Mouse (Mus musculus): ENCODE data around the gene Efhd2. TPM values are rescaled to one million over a fixed set of nuclear protein-coding genes. Genes with fewer than 3 reads are reported as not detected.

Gene Efhd2
- polyA plus RNA-seq, 1 experiment = 16.3 TPM

DNA sequence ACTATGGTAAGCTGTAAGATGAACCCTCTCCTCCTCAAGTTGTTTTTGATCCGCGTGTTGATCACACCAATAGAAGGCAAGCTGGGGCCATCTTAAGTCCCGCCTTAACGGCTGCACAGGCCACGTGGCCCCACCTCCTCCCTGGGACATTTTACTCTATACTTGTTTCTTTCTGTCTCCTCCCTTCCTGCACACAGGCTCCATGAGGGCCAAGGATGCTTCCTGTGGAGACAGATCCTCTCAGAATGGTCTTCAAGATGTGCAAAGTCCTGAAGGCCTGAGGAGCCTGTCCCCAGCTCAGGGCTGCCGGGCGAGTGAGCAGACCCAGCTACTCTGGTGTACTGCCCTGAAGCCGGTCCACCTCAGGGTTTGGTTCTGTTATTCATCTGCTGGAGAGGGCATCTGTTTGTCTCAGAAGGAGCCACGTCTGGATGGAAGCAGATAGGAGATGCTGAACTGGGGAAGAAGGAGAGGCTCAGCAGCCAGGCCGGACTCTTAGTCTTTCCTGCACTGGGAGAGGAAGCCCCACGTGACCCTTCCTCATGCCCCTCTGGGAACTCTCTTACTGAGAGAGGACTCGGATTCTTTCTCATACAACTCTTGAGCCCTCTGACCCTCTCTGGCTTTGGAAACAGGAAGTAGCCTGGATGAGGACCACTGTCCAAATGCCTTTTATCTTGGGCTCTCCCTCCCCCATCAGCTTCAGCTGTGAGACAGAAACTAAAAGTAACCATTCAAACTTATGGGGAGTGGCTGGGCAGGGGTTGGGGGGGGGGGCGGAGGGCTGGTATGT, 38.7 kb upstream of the Efhd2 start:
- TF ChIP-seq POLR2A (IDR thresholded peaks at IDR 0.05; ENCODE audit: insufficient read depth, low read length) = no peak
- TF ChIP-seq CTCF (IDR thresholded peaks at IDR 0.05; ENCODE audit: low read depth, low read length) = no peak
- no peak for TF ChIP-seq EP300 (IDR thresholded peaks at IDR 0.05; ENCODE audit: insufficient read depth, low read depth, low read length)
- Histone ChIP-seq H3K9me3 (replicated peaks; ENCODE audit: control insufficient read depth, insufficient read depth, low read length, poor library complexity, severe bottlenecking) (no peaks in the 10 kb centered on the region), H3K4me1 (ENCODE audit: control insufficient read depth, insufficient read depth, low read length) (no peaks in the 10 kb centered on the region), H3K27me3 (ENCODE audit: control insufficient read depth, insufficient read depth, low read length, poor library complexity, severe bottlenecking) (no peaks in the 10 kb centered on the region), H3K36me3 (ENCODE audit: control insufficient read depth, insufficient read depth, low read length, poor library complexity, severe bottlenecking) (no peaks in the 10 kb centered on the region), H3K9ac (ENCODE audit: low read depth, poor library complexity, severe bottlenecking) (no peak overlapping the region), H3K4me3 (ENCODE audit: low read depth, low read length) (no peak overlapping the region), H3K27ac (ENCODE audit: insufficient read depth, low read length) (no peak overlapping the region)

DNA sequence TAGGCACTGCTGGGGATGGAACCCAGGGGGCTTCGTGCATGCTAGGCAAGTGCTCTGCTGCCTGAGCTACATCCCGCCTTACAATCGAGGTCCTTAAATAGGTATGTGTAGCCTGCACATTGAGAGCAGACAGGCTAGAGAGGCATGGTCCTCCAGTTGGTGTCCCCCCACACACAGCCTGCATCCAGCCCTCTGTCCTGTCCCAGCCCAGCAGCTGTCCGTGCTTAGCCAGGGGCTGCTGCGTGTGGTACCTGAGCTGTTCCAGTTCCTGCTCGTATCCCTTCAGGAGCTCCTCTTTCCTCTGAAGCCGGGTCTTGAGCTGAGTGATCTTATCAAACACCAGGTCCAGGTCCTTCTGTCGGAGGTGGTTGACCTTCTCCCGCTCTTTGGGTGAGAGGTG, 30.0 kb upstream of the Efhd2 start:
- no peaks in the 10 kb centered on the region for H3K4me1 ChIP-seq (ENCODE audit: control insufficient read depth, insufficient read depth, low read length)
- no peak overlapping the region for H3K9ac ChIP-seq (ENCODE audit: low read depth, poor library complexity, severe bottlenecking)
- no peaks in the 10 kb centered on the region for H3K36me3 ChIP-seq (ENCODE audit: control insufficient read depth, insufficient read depth, low read length, poor library complexity, severe bottlenecking)
- TF ChIP-seq POLR2A (IDR thresholded peaks at IDR 0.05; ENCODE audit: insufficient read depth, low read length) (no peak), CTCF (IDR thresholded peaks at IDR 0.05; ENCODE audit: low read depth, low read length) (no peak), EP300 (IDR thresholded peaks at IDR 0.05; ENCODE audit: insufficient read depth, low read depth, low read length) (no peak)
- no peak overlapping the region for H3K4me3 ChIP-seq (ENCODE audit: low read depth, low read length)
- no peaks in the 10 kb centered on the region for H3K27me3 ChIP-seq (ENCODE audit: control insufficient read depth, insufficient read depth, low read length, poor library complexity, severe bottlenecking)
- no peak overlapping the region for H3K27ac ChIP-seq (ENCODE audit: insufficient read depth, low read length)
- H3K9me3 ChIP-seq (replicated peaks; ENCODE audit: control insufficient read depth, insufficient read depth, low read length, poor library complexity, severe bottlenecking) = no peaks in the 10 kb centered on the region

DNA sequence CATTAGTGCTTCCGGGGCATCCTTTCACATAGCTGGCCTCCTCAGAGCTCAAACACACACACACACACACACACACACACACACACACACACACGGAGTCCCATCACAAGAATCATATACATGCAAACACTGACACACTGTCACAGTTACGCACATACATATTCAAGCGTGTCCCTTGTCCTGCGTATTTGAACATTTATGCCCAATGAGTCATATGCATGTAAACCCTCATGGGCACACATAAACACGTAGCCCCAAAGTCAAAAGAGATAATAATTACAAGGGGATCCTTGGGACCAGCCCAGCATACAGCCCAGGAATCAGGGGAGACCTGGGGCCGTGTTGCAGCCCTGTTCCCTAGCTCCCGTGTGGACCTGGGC, 27.7 kb upstream of the Efhd2 start:
- Histone ChIP-seq H3K9me3 (replicated peaks; ENCODE audit: control insufficient read depth, insufficient read depth, low read length, poor library complexity, severe bottlenecking) (no peaks in the 10 kb centered on the region), H3K4me1 (ENCODE audit: control insufficient read depth, insufficient read depth, low read length) (no peaks in the 10 kb centered on the region), H3K27me3 (ENCODE audit: control insufficient read depth, insufficient read depth, low read length, poor library complexity, severe bottlenecking) (no peaks in the 10 kb centered on the region), H3K4me3 (ENCODE audit: low read depth, low read length) (no peak overlapping the region), H3K27ac (ENCODE audit: insufficient read depth, low read length) (no peak overlapping the region), H3K9ac (ENCODE audit: low read depth, poor library complexity, severe bottlenecking) (no peak overlapping the region), H3K36me3 (ENCODE audit: control insufficient read depth, insufficient read depth, low read length, poor library complexity, severe bottlenecking) (no peaks in the 10 kb centered on the region)
- TF ChIP-seq CTCF (IDR thresholded peaks at IDR 0.05; ENCODE audit: low read depth, low read length) = no peak
- TF ChIP-seq EP300 (IDR thresholded peaks at IDR 0.05; ENCODE audit: insufficient read depth, low read depth, low read length) = no peak
- TF ChIP-seq POLR2A (IDR thresholded peaks at IDR 0.05; ENCODE audit: insufficient read depth, low read length) = no peak

DNA sequence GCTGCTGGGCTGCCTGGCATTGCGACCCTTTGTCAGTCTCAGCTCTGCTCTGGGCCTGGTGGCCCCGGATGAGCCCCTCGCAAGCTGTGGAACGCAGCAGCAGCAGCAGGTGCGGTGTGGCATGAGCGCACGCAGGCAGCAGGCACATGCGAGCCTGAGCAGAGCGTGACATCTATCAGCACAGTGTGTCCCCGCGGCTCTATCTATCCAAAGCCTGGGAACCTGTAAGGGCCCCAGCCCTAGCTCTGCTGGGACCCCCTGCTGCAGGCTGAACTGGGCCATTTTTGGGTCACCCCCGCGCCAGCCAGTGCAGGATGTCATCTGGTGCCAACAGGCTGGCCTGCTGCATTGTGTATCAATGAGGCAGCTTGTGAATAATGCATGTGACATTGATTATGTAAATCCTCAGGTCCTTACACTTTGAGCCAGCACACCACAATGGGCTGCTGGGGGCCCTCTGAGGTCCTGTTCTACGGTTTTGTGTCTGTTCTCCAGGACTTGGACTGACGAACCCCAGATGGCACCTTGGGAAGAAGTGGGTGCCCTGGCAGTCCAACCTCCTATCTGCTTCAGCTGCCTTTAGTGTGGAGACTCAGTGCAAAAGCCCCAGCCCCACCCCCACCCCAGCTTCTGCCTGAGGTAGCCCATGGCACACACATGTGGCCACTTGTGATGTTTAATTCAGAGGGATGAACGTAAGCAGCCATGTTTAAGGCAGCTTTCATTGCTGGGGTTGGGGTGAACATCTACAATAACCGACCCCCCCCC, 27.2 kb upstream of the Efhd2 start:
- Histone ChIP-seq H3K4me1 (ENCODE audit: control insufficient read depth, insufficient read depth, low read length) (no peaks in the 10 kb centered on the region), H3K9ac (ENCODE audit: low read depth, poor library complexity, severe bottlenecking) (no peak overlapping the region), H3K4me3 (ENCODE audit: low read depth, low read length) (no peak overlapping the region), H3K27me3 (ENCODE audit: control insufficient read depth, insufficient read depth, low read length, poor library complexity, severe bottlenecking) (no peaks in the 10 kb centered on the region), H3K36me3 (ENCODE audit: control insufficient read depth, insufficient read depth, low read length, poor library complexity, severe bottlenecking) (no peaks in the 10 kb centered on the region), H3K27ac (ENCODE audit: insufficient read depth, low read length) (no peak overlapping the region), H3K9me3 (replicated peaks; ENCODE audit: control insufficient read depth, insufficient read depth, low read length, poor library complexity, severe bottlenecking) (no peaks in the 10 kb centered on the region)
- TF ChIP-seq CTCF (IDR thresholded peaks at IDR 0.05; ENCODE audit: low read depth, low read length) (no peak), EP300 (IDR thresholded peaks at IDR 0.05; ENCODE audit: insufficient read depth, low read depth, low read length) (no peak), POLR2A (IDR thresholded peaks at IDR 0.05; ENCODE audit: insufficient read depth, low read length) (no peak)

DNA sequence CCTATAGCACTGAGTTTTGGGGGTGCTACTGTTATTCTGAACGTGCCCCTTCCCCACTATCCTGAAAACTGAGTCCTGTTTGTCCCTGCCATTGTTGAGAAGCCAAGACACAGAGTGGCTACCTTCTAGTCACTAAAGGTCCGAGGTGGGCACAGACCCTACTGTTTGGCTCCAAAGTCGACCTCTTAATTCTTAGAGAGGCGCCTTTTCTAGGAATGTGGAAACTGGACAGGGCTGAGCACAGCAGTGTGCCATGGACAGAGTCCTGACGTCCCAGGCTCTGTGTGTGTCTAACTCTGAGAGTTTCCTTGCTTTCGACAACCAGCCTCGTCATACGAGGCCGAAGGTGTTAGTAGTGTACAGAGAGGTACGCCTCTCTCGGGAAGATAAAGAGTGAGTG, 25.7 kb upstream of the Efhd2 start:
- Histone ChIP-seq H3K9ac (ENCODE audit: low read depth, poor library complexity, severe bottlenecking) (no peak overlapping the region), H3K36me3 (ENCODE audit: control insufficient read depth, insufficient read depth, low read length, poor library complexity, severe bottlenecking) (no peaks in the 10 kb centered on the region), H3K4me1 (ENCODE audit: control insufficient read depth, insufficient read depth, low read length) (no peaks in the 10 kb centered on the region), H3K27me3 (ENCODE audit: control insufficient read depth, insufficient read depth, low read length, poor library complexity, severe bottlenecking) (no peaks in the 10 kb centered on the region), H3K4me3 (ENCODE audit: low read depth, low read length) (no peak overlapping the region), H3K27ac (ENCODE audit: insufficient read depth, low read length) (no peak overlapping the region), H3K9me3 (replicated peaks; ENCODE audit: control insufficient read depth, insufficient read depth, low read length, poor library complexity, severe bottlenecking) (no peaks in the 10 kb centered on the region)
- no peak for TF ChIP-seq CTCF (IDR thresholded peaks at IDR 0.05; ENCODE audit: low read depth, low read length)
- TF ChIP-seq EP300 (IDR thresholded peaks at IDR 0.05; ENCODE audit: insufficient read depth, low read depth, low read length) = no peak
- no peak for TF ChIP-seq POLR2A (IDR thresholded peaks at IDR 0.05; ENCODE audit: insufficient read depth, low read length)

DNA sequence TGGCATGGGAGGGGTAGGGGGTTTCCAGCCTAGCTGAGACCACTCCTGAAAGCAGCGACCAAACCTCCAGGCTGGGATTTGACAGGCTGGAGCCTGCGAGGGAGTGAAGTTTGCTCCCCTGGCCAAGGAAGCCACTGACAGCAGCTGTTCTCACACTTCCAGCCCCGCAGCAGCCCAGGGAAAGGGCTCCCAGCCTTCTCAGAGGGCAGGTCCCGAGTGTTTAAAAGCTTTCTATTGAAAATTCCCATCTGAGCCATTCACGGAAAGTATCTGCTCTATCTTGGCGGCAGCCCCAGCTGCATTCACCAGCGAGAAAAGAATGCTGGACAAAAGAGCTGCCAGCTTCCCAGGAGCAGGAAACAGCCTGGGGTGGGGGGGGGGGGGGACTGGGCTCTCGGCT, 25.2 kb upstream of the Efhd2 start:
- H3K4me3 ChIP-seq (ENCODE audit: low read depth, low read length) = no peak overlapping the region
- no peak overlapping the region for H3K27ac ChIP-seq (ENCODE audit: insufficient read depth, low read length)
- TF ChIP-seq POLR2A (IDR thresholded peaks at IDR 0.05; ENCODE audit: insufficient read depth, low read length) = no peak
- no peaks in the 10 kb centered on the region for H3K27me3 ChIP-seq (ENCODE audit: control insufficient read depth, insufficient read depth, low read length, poor library complexity, severe bottlenecking)
- no peaks in the 10 kb centered on the region for H3K4me1 ChIP-seq (ENCODE audit: control insufficient read depth, insufficient read depth, low read length)
- H3K9me3 ChIP-seq (replicated peaks; ENCODE audit: control insufficient read depth, insufficient read depth, low read length, poor library complexity, severe bottlenecking) = no peaks in the 10 kb centered on the region
- no peaks in the 10 kb centered on the region for H3K36me3 ChIP-seq (ENCODE audit: control insufficient read depth, insufficient read depth, low read length, poor library complexity, severe bottlenecking)
- no peak overlapping the region for H3K9ac ChIP-seq (ENCODE audit: low read depth, poor library complexity, severe bottlenecking)

All from ES-Bruce4 (cell line).